Mouse (Mus musculus) liver, adult 2 months (tissue): ENCODE measurements around the gene Prkd2.

ENCODE experiments used
- CTCF ChIP-seq: fragments of 200-500 bp; IDR thresholded peaks from 2 replicates; pipeline ENCODE4 v1.5.1; 2011; ENCODE audit warnings: low read depth, low read length, control low read depth
- POLR2A ChIP-seq: fragments of 200-500 bp; IDR thresholded peaks from 2 replicates; pipeline ENCODE4 v1.6.1; 2011; ENCODE audit warnings: low read length, control low read depth; ENCODE audit not compliant: insufficient read depth; ENCODE audit errors: extremely low read depth

GRCm38 (mm10) chr7:16916342-16917265 is 73.9 kb downstream of the Prkd2 start:
- TF ChIP-seq POLR2A: no peak
- TF ChIP-seq CTCF: no peak
